Mouse (Mus musculus): ENCODE results near the gene Slc41a1. TPM values are rescaled to one million over a fixed set of nuclear protein-coding genes. Genes with fewer than 3 reads are reported as not detected.
A peak's percentile ranks its signal among the peaks of the same experiment; 100 is the strongest.

The Slc41a1 gene
- 6.4 and 8.7 TPM in 2 replicates for polyA plus RNA-seq (2014; fragmentation: Nextera tagmentation; extraction: Ambion mirVana)

GRCm38 (mm10) chr1:131827207-131827786, at the start of gene Slc41a1:
TSS of gene Slc41a1 (plus strand) at chr1:131827493.
- Histone ChIP-seq H3K4me1 (ENCODE audit: control insufficient read depth, insufficient read depth, low read length) (peaks cover 11% of the 10 kb centered on the region), H3K36me3 (ENCODE audit: control insufficient read depth, insufficient read depth, low read length) (peaks cover 3% of the 10 kb centered on the region; the same call in 1 of the 2 replicates), H3K27ac (ENCODE audit: low read depth, low read length) (peak within 1 kb of the TSS; percentile 60; the same call in 1 of the 2 replicates), H3K9ac (ENCODE audit: low read depth, low read length) (peak within 1 kb of the TSS; percentile 85), H3K27me3 (ENCODE audit: control insufficient read depth, insufficient read depth, low read length) (no peaks in the 10 kb centered on the region), H3K4me3 (ENCODE audit: low read depth, low read length) (peak within 1 kb of the TSS; percentile 86), H3K9me3 (replicated peaks; ENCODE audit: control insufficient read depth, low read length) (no peaks in the 10 kb centered on the region), H3K4me2 (peak within 1 kb of the TSS; percentile 93)
- peak; percentile 15; the same call in 1 of the 2 replicates for ATAC-seq (replicated peaks; ENCODE audit: insufficient number of reproducible peaks, low FRiP score, low TSS enrichment)
- WGBS (ENCODE audit: insufficient replicate concordance): 3% methylated on average over 25 of the region's 25 CpGs

- no peaks in the 10 kb centered on the region; the same call in 1 of the 2 replicates for H3K27me3 ChIP-seq (ENCODE audit: control insufficient read depth, insufficient read depth, low read length)
- no peak for ATAC-seq (replicated peaks; ENCODE audit: insufficient number of reproducible peaks, low FRiP score, low TSS enrichment)
- H3K9ac ChIP-seq (ENCODE audit: low read depth, low read length): no peak overlapping the region
- H3K4me1 ChIP-seq (ENCODE audit: control insufficient read depth, insufficient read depth, low read length): peaks cover 3% of the 10 kb centered on the region; the same call in 1 of the 2 replicates
- 42% methylated on average over 3 of the region's 3 CpGs for WGBS (ENCODE audit: insufficient replicate concordance)
- no peaks in the 10 kb centered on the region for H3K9me3 ChIP-seq (replicated peaks; ENCODE audit: control insufficient read depth, low read length)
- no peak overlapping the region for H3K4me2 ChIP-seq
- H3K4me3 ChIP-seq (ENCODE audit: low read depth, low read length): no peak overlapping the region
- no peak overlapping the region for H3K27ac ChIP-seq (ENCODE audit: low read depth, low read length)
- no peaks in the 10 kb centered on the region for H3K36me3 ChIP-seq (ENCODE audit: control insufficient read depth, insufficient read depth, low read length)
Measured at GRCm38 (mm10) chr1:131794591-131794990, 32.7 kb upstream of the Slc41a1 start.

- H3K4me1 ChIP-seq (ENCODE audit: control insufficient read depth, insufficient read depth, low read length): peaks cover 3% of the 10 kb centered on the region; the same call in 1 of the 2 replicates
- H3K27me3 ChIP-seq (ENCODE audit: control insufficient read depth, insufficient read depth, low read length): no peaks in the 10 kb centered on the region; the same call in 1 of the 2 replicates
- no peaks in the 10 kb centered on the region for H3K36me3 ChIP-seq (ENCODE audit: control insufficient read depth, insufficient read depth, low read length)
- no peak overlapping the region for H3K4me3 ChIP-seq (ENCODE audit: low read depth, low read length)
- WGBS (ENCODE audit: insufficient replicate concordance): 81% methylated on average over 3 of the region's 3 CpGs
- ATAC-seq (replicated peaks; ENCODE audit: insufficient number of reproducible peaks, low FRiP score, low TSS enrichment): no peak
- no peak overlapping the region for H3K4me2 ChIP-seq
- H3K27ac ChIP-seq (ENCODE audit: low read depth, low read length): no peak overlapping the region
- no peaks in the 10 kb centered on the region for H3K9me3 ChIP-seq (replicated peaks; ENCODE audit: control insufficient read depth, low read length)
- H3K9ac ChIP-seq (ENCODE audit: low read depth, low read length): no peak overlapping the region
Measured at GRCm38 (mm10) chr1:131795171-131795570, 32.1 kb upstream of the Slc41a1 start.

GRCm38 (mm10) chr1:131797202-131797909, 29.9 kb upstream of the Slc41a1 start, which contains the start of gene Pm20d1:
TSS of gene Pm20d1 (plus strand) at chr1:131797381.
- H3K27ac ChIP-seq (ENCODE audit: low read depth, low read length): 0 out of 2 replicates have a peak within 1 kb of the TSS, but pooled peaks have one; percentile 6
- 6% methylated on average over 26 of the region's 26 CpGs for WGBS (ENCODE audit: insufficient replicate concordance)
- no peaks in the 10 kb centered on the region for H3K36me3 ChIP-seq (ENCODE audit: control insufficient read depth, insufficient read depth, low read length)
- H3K27me3 ChIP-seq (ENCODE audit: control insufficient read depth, insufficient read depth, low read length): no peaks in the 10 kb centered on the region; the same call in 1 of the 2 replicates
- H3K9ac ChIP-seq (ENCODE audit: low read depth, low read length): peak within 1 kb of the TSS; percentile 63; the same call in 1 of the 2 replicates
- peak; percentile 31; the same call in 1 of the 2 replicates for ATAC-seq (replicated peaks; ENCODE audit: insufficient number of reproducible peaks, low FRiP score, low TSS enrichment)
- no peaks in the 10 kb centered on the region for H3K9me3 ChIP-seq (replicated peaks; ENCODE audit: control insufficient read depth, low read length)
- H3K4me2 ChIP-seq: peak within 1 kb of the TSS; percentile 71
- H3K4me3 ChIP-seq (ENCODE audit: low read depth, low read length): peak within 1 kb of the TSS; percentile 36
- peaks cover 3% of the 10 kb centered on the region; the same call in 1 of the 2 replicates for H3K4me1 ChIP-seq (ENCODE audit: control insufficient read depth, insufficient read depth, low read length)

GRCm38 (mm10) chr1:131800001-131800400, 27.3 kb upstream of the Slc41a1 start:
- no peak overlapping the region for H3K4me3 ChIP-seq (ENCODE audit: low read depth, low read length)
- H3K27me3 ChIP-seq (ENCODE audit: control insufficient read depth, insufficient read depth, low read length): no peaks in the 10 kb centered on the region; the same call in 1 of the 2 replicates
- no peaks in the 10 kb centered on the region for H3K9me3 ChIP-seq (replicated peaks; ENCODE audit: control insufficient read depth, low read length)
- H3K4me1 ChIP-seq (ENCODE audit: control insufficient read depth, insufficient read depth, low read length): peaks cover 3% of the 10 kb centered on the region; the same call in 1 of the 2 replicates
- H3K4me2 ChIP-seq: no peak overlapping the region
- no peak overlapping the region for H3K27ac ChIP-seq (ENCODE audit: low read depth, low read length)
- 48% methylated on average over 1 of the region's 1 CpGs for WGBS (ENCODE audit: insufficient replicate concordance)
- ATAC-seq (replicated peaks; ENCODE audit: insufficient number of reproducible peaks, low FRiP score, low TSS enrichment): no peak
- no peak overlapping the region for H3K9ac ChIP-seq (ENCODE audit: low read depth, low read length)
- H3K36me3 ChIP-seq (ENCODE audit: control insufficient read depth, insufficient read depth, low read length): no peaks in the 10 kb centered on the region

- Histone ChIP-seq H3K4me3 (ENCODE audit: low read depth, low read length) (no peak overlapping the region), H3K9ac (ENCODE audit: low read depth, low read length) (no peak overlapping the region), H3K4me1 (ENCODE audit: control insufficient read depth, insufficient read depth, low read length) (peaks cover 3% of the 10 kb centered on the region; the same call in 1 of the 2 replicates), H3K27me3 (ENCODE audit: control insufficient read depth, insufficient read depth, low read length) (no peaks in the 10 kb centered on the region), H3K36me3 (ENCODE audit: control insufficient read depth, insufficient read depth, low read length) (no peaks in the 10 kb centered on the region), H3K27ac (ENCODE audit: low read depth, low read length) (no peak overlapping the region), H3K9me3 (replicated peaks; ENCODE audit: control insufficient read depth, low read length) (no peaks in the 10 kb centered on the region), H3K4me2 (no peak overlapping the region)
- 87% methylated on average over 8 of the region's 8 CpGs for WGBS (ENCODE audit: insufficient replicate concordance)
- ATAC-seq (replicated peaks; ENCODE audit: insufficient number of reproducible peaks, low FRiP score, low TSS enrichment): no peak
Measured at GRCm38 (mm10) chr1:131801071-131801470, 26.2 kb upstream of the Slc41a1 start.

- Histone ChIP-seq H3K9me3 (replicated peaks; ENCODE audit: control insufficient read depth, low read length) (no peaks in the 10 kb centered on the region), H3K36me3 (ENCODE audit: control insufficient read depth, insufficient read depth, low read length) (no peaks in the 10 kb centered on the region), H3K27me3 (ENCODE audit: control insufficient read depth, insufficient read depth, low read length) (0 out of 2 replicates have a peak, but pooled peaks cover 2% of the 10 kb centered on the region), H3K4me3 (ENCODE audit: low read depth, low read length) (no peak overlapping the region), H3K27ac (ENCODE audit: low read depth, low read length) (no peak overlapping the region), H3K9ac (ENCODE audit: low read depth, low read length) (no peak overlapping the region), H3K4me1 (ENCODE audit: control insufficient read depth, insufficient read depth, low read length) (peaks cover under 1% of the 10 kb centered on the region; the same call in 1 of the 2 replicates), H3K4me2 (no peak overlapping the region)
- 76% methylated on average over 5 of the region's 5 CpGs for WGBS (ENCODE audit: insufficient replicate concordance)
- no peak for ATAC-seq (replicated peaks; ENCODE audit: insufficient number of reproducible peaks, low FRiP score, low TSS enrichment)
Measured at GRCm38 (mm10) chr1:131802652-131803051, 24.6 kb upstream of the Slc41a1 start.

- Histone ChIP-seq H3K9ac (ENCODE audit: low read depth, low read length) (no peak overlapping the region), H3K27me3 (ENCODE audit: control insufficient read depth, insufficient read depth, low read length) (0 out of 2 replicates have a peak, but pooled peaks cover 2% of the 10 kb centered on the region), H3K9me3 (replicated peaks; ENCODE audit: control insufficient read depth, low read length) (no peaks in the 10 kb centered on the region), H3K4me2 (no peak overlapping the region), H3K4me1 (ENCODE audit: control insufficient read depth, insufficient read depth, low read length) (no peaks in the 10 kb centered on the region), H3K36me3 (ENCODE audit: control insufficient read depth, insufficient read depth, low read length) (no peaks in the 10 kb centered on the region), H3K27ac (ENCODE audit: low read depth, low read length) (no peak overlapping the region), H3K4me3 (ENCODE audit: low read depth, low read length) (no peak overlapping the region)
- 82% methylated on average over 3 of the region's 3 CpGs for WGBS (ENCODE audit: insufficient replicate concordance)
- ATAC-seq (replicated peaks; ENCODE audit: insufficient number of reproducible peaks, low FRiP score, low TSS enrichment): no peak
Measured at GRCm38 (mm10) chr1:131804166-131804565, 23.1 kb upstream of the Slc41a1 start.

All from heart, embryonic 11.5 days (tissue).